Mouse (Mus musculus): ENCODE data around the gene Fam221a. TPM values are rescaled to one million over a fixed set of nuclear protein-coding genes. Genes with fewer than 3 reads are reported as not detected.

The Fam221a gene
- polyA plus RNA-seq, 1 experiment from 2014 or later: 3.8 TPM

GRCm38 (mm10) chr6:49338566-49338965 lies 29.0 kb upstream of the Fam221a start:
- Histone ChIP-seq H3K9ac (no peak overlapping the region), H3K4me1 (replicated peaks) (no peaks in the 10 kb centered on the region), H3K9me3 (no peaks in the 10 kb centered on the region), H3K36me3 (peaks cover 8% of the 10 kb centered on the region; the same call in 1 of the 2 replicates), H3K4me3 (no peak overlapping the region), H3K27ac (no peak overlapping the region), H3K27me3 (no peaks in the 10 kb centered on the region), H3K4me2 (no peak overlapping the region)
- 13% methylated on average over 9 of the region's 9 CpGs for WGBS
- no peak for ATAC-seq (ENCODE audit: low FRiP score)

GRCm38 (mm10) chr6:49339145-49339544 lies 28.4 kb upstream of the Fam221a start:
- H3K27ac ChIP-seq: no peak overlapping the region
- no peak overlapping the region for H3K4me3 ChIP-seq
- no peaks in the 10 kb centered on the region for H3K9me3 ChIP-seq
- WGBS: 35% methylated on average over 6 of the region's 6 CpGs
- no peak for ATAC-seq (ENCODE audit: low FRiP score)
- H3K9ac ChIP-seq: no peak overlapping the region
- H3K4me1 ChIP-seq (replicated peaks): no peaks in the 10 kb centered on the region
- H3K4me2 ChIP-seq: no peak overlapping the region
- H3K27me3 ChIP-seq: no peaks in the 10 kb centered on the region
- H3K36me3 ChIP-seq: peaks cover 6% of the 10 kb centered on the region; the same call in 1 of the 2 replicates

- H3K36me3 ChIP-seq: no peaks in the 10 kb centered on the region; the same call in 1 of the 2 replicates
Observed at GRCm38 (mm10) chr6:49343737-49344469, 23.6 kb upstream of the Fam221a start.

GRCm38 (mm10) chr6:49349826-49350225 lies 17.7 kb upstream of the Fam221a start:
- Histone ChIP-seq H3K4me1 (replicated peaks) (no peaks in the 10 kb centered on the region), H3K36me3 (no peaks in the 10 kb centered on the region), H3K9me3 (no peaks in the 10 kb centered on the region), H3K4me3 (no peak overlapping the region), H3K9ac (no peak overlapping the region), H3K4me2 (no peak overlapping the region), H3K27me3 (no peaks in the 10 kb centered on the region), H3K27ac (no peak overlapping the region)
- ATAC-seq (ENCODE audit: low FRiP score): no peak
- 92% methylated on average over 7 of the region's 7 CpGs for WGBS

More at GRCm38 (mm10) chr6:49343737-49344469, 23.6 kb upstream of the Fam221a start:
- no peak overlapping the region for H3K27ac ChIP-seq
- ATAC-seq (ENCODE audit: low FRiP score): no peak
- 84% methylated on average over 14 of the region's 14 CpGs for WGBS
- H3K27me3 ChIP-seq: no peaks in the 10 kb centered on the region
- H3K9me3 ChIP-seq: no peaks in the 10 kb centered on the region
- no peak overlapping the region for H3K9ac ChIP-seq
- no peaks in the 10 kb centered on the region for H3K4me1 ChIP-seq (replicated peaks)
- no peak overlapping the region for H3K4me3 ChIP-seq
- H3K4me2 ChIP-seq: no peak overlapping the region

GRCm38 (mm10) chr6:49354613-49355012 lies 12.9 kb upstream of the Fam221a start:
- Histone ChIP-seq H3K36me3 (no peaks in the 10 kb centered on the region), H3K9me3 (no peaks in the 10 kb centered on the region), H3K27ac (no peak overlapping the region), H3K4me3 (no peak overlapping the region), H3K27me3 (no peaks in the 10 kb centered on the region), H3K4me2 (no peak overlapping the region), H3K4me1 (replicated peaks) (no peaks in the 10 kb centered on the region), H3K9ac (no peak overlapping the region)
- 94% methylated on average over 3 of the region's 3 CpGs for WGBS
- ATAC-seq (ENCODE audit: low FRiP score): no peak

GRCm38 (mm10) chr6:49355171-49355570 lies 12.4 kb upstream of the Fam221a start:
- Histone ChIP-seq H3K9ac (no peak overlapping the region), H3K27ac (no peak overlapping the region), H3K4me1 (replicated peaks) (no peaks in the 10 kb centered on the region), H3K9me3 (no peaks in the 10 kb centered on the region), H3K4me3 (no peak overlapping the region), H3K4me2 (no peak overlapping the region), H3K27me3 (no peaks in the 10 kb centered on the region), H3K36me3 (no peaks in the 10 kb centered on the region)
- ATAC-seq (ENCODE audit: low FRiP score): no peak
- WGBS: 59% methylated on average over 4 of the region's 4 CpGs

- no peak for ATAC-seq (ENCODE audit: low FRiP score)
- no peak overlapping the region for H3K9ac ChIP-seq
- no peaks in the 10 kb centered on the region for H3K4me1 ChIP-seq (replicated peaks)
- no peaks in the 10 kb centered on the region for H3K36me3 ChIP-seq
- H3K27ac ChIP-seq: no peak overlapping the region
- H3K4me3 ChIP-seq: no peak overlapping the region
- H3K27me3 ChIP-seq: no peaks in the 10 kb centered on the region
- no peak overlapping the region for H3K4me2 ChIP-seq
- H3K9me3 ChIP-seq: no peaks in the 10 kb centered on the region
Observed at GRCm38 (mm10) chr6:49360420-49360819, 7.1 kb upstream of the Fam221a start.

- Histone ChIP-seq H3K27me3 (no peaks in the 10 kb centered on the region), H3K27ac (no peak overlapping the region), H3K9ac (peak overlapping the region; percentile 77), H3K36me3 (no peaks in the 10 kb centered on the region), H3K4me1 (replicated peaks) (peaks cover 7% of the 10 kb centered on the region), H3K9me3 (no peaks in the 10 kb centered on the region), H3K4me3 (peak overlapping the region; percentile 59), H3K4me2 (peak overlapping the region; percentile 84)
- no peak for ATAC-seq (ENCODE audit: low FRiP score)
- WGBS: 40% methylated on average over 3 of the region's 3 CpGs
Observed at GRCm38 (mm10) chr6:49368212-49368611, 673 bp downstream of the Fam221a start.

GRCm38 (mm10) chr6:49372705-49373104 lies 5.2 kb downstream of the Fam221a start:
- no peak overlapping the region for H3K9ac ChIP-seq
- 84% methylated on average over 4 of the region's 4 CpGs for WGBS
- H3K4me2 ChIP-seq: no peak overlapping the region
- H3K4me3 ChIP-seq: no peak overlapping the region
- no peak for ATAC-seq (ENCODE audit: low FRiP score)
- H3K4me1 ChIP-seq (replicated peaks): peaks cover 7% of the 10 kb centered on the region
- H3K27me3 ChIP-seq: no peaks in the 10 kb centered on the region
- H3K9me3 ChIP-seq: no peaks in the 10 kb centered on the region
- no peaks in the 10 kb centered on the region for H3K36me3 ChIP-seq
- H3K27ac ChIP-seq: no peak overlapping the region

GRCm38 (mm10) chr6:49373943-49374342 lies 6.4 kb downstream of the Fam221a start:
- Histone ChIP-seq H3K36me3 (no peaks in the 10 kb centered on the region), H3K4me2 (no peak overlapping the region), H3K27me3 (no peaks in the 10 kb centered on the region), H3K4me1 (replicated peaks) (no peaks in the 10 kb centered on the region), H3K27ac (no peak overlapping the region), H3K9me3 (no peaks in the 10 kb centered on the region), H3K9ac (no peak overlapping the region), H3K4me3 (no peak overlapping the region)
- WGBS: 80% methylated on average over 2 of the region's 2 CpGs
- no peak for ATAC-seq (ENCODE audit: low FRiP score)

- H3K9me3 ChIP-seq: no peaks in the 10 kb centered on the region
- no peak overlapping the region for H3K4me2 ChIP-seq
- no peaks in the 10 kb centered on the region for H3K4me1 ChIP-seq (replicated peaks)
- no peak for ATAC-seq (ENCODE audit: low FRiP score)
- no peak overlapping the region for H3K27ac ChIP-seq
- WGBS: 68% methylated on average over 12 of the region's 12 CpGs
- peaks cover 5% of the 10 kb centered on the region; the same call in 1 of the 2 replicates for H3K36me3 ChIP-seq
- H3K9ac ChIP-seq: no peak overlapping the region
- H3K27me3 ChIP-seq: no peaks in the 10 kb centered on the region
- H3K4me3 ChIP-seq: no peak overlapping the region
Observed at GRCm38 (mm10) chr6:49378328-49378727, 10.8 kb downstream of the Fam221a start.

- H3K27me3 ChIP-seq: no peaks in the 10 kb centered on the region
- ATAC-seq (ENCODE audit: low FRiP score): no peak
- H3K27ac ChIP-seq: no peak overlapping the region
- H3K9ac ChIP-seq: no peak overlapping the region
- H3K36me3 ChIP-seq: no peaks in the 10 kb centered on the region
- no peaks in the 10 kb centered on the region for H3K4me1 ChIP-seq (replicated peaks)
- H3K4me3 ChIP-seq: no peak overlapping the region
- H3K4me2 ChIP-seq: no peak overlapping the region
- H3K9me3 ChIP-seq: no peaks in the 10 kb centered on the region
- WGBS: 76% methylated on average over 1 of the region's 1 CpGs
Observed at GRCm38 (mm10) chr6:49394276-49394675, 26.7 kb downstream of the Fam221a start.

GRCm38 (mm10) chr6:49395316-49395715 lies 27.8 kb downstream of the Fam221a start, which contains the start of gene Stk31:
TSS of gene Stk31 (plus strand) at chr6:49395604.
- Histone ChIP-seq H3K36me3 (no peaks in the 10 kb centered on the region), H3K4me2 (no peak within 1 kb of the TSS), H3K27ac (no peak within 1 kb of the TSS), H3K4me1 (replicated peaks) (no peaks in the 10 kb centered on the region), H3K27me3 (no peaks in the 10 kb centered on the region), H3K9me3 (no peaks in the 10 kb centered on the region), H3K4me3 (no peak within 1 kb of the TSS), H3K9ac (no peak within 1 kb of the TSS)
- WGBS: 90% methylated on average over 34 of the region's 34 CpGs
- ATAC-seq (ENCODE audit: low FRiP score): no peak
